Mouse (Mus musculus) limb, embryonic 10.5 days (tissue): ENCODE measurements around the gene Pbx4. TPM values are rescaled to one million over a fixed set of nuclear protein-coding genes. Genes with fewer than 3 reads are reported as not detected.
A peak's percentile ranks its signal among the peaks of the same experiment; 100 is the strongest.

Source experiments
- DNase-seq: peaks from one replicate; pipeline ENCODE4 v3.0.0-alpha.2; 2017; ENCODE audit warnings: low spot score
- H3K27ac ChIP-seq: fragments of 300-500 bp; sonication (generic); 2 replicates; pipeline ENCODE4 v1.5.1; 2016; ENCODE audit warnings: mild to moderate bottlenecking
- H3K27me3 ChIP-seq: fragments of 300-500 bp; sonication (generic); 2 replicates; pipeline ENCODE4 v1.6.1; 2016; ENCODE audit warnings: low read depth, mild to moderate bottlenecking; ENCODE audit not compliant: poor library complexity, severe bottlenecking
- H3K36me3 ChIP-seq: fragments of 300-500 bp; sonication (generic); 2 replicates; pipeline ENCODE4 v1.6.1; 2016; ENCODE audit warnings: mild to moderate bottlenecking, moderate library complexity
- H3K4me1 ChIP-seq: fragments of 300-500 bp; sonication (generic); 2 replicates; pipeline ENCODE4 v1.6.1; 2016
- H3K4me3 ChIP-seq: fragments of 300-500 bp; sonication (generic); 2 replicates; pipeline ENCODE4 v1.5.1; 2016; ENCODE audit warnings: mild to moderate bottlenecking, moderate library complexity
- H3K9me3 ChIP-seq: fragments of 300-500 bp; sonication (generic); replicated peaks from 2 replicates; pipeline ENCODE4 v1.6.1; 2016; ENCODE audit warnings: mild to moderate bottlenecking
- WGBS: fragments of 180-500 bp; shearing (Covaris S2); methylation state at CpG from one replicate; pipeline ENCODE4 v1.1.7; 2016; 5-methylcytosine and 5-hydroxymethylcytosine counted together
- polyA plus RNA-seq: library from polyadenylated mRNA; unstranded; fragments of >200 nt; fragmentation: Nextera tagmentation; extraction: Ambion mirVana; gene quantifications from 2 replicates; pipeline ENCODE4 v1.2.1, GENCODE M21; 2016

Gene Pbx4
- polyA plus RNA-seq = 9.2 and 9.6 TPM in 2 replicates

DNA sequence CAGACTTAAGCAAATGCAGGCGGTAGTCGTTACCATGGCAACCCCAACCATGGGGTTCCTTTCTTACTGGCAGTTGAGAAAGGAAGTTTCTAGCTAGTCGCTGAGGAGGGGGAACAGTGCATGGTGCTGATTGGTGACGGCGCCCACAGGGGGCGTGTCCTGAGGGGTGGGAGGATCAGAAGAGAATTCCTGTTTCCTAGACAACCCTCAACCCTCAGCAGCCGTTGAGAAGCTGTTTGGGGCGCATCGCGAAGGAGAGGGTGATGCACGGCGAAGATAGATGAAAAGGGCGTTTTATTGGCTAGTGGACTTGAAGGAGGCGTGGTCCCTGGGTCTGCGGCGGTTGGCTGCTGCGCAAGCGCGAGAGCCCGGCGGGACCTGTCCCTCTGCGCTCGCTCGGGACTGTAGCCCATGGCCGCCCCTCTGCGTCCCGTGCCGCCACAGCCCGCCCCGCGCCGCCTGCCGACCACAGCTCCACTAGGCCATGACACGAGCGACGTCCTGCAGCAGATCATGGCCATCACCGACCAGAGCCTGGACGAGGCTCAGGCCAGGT is at the start of gene Pbx4:
TSS of gene Pbx4 (plus strand) at position 194 of the 556 bp plus-strand sequence.
- WGBS = under 1% methylated on average over 38 of the region's 38 CpGs
- peak; percentile 93 for DNase-seq
- peak within 1 kb of the TSS; percentile 69 for H3K4me3 ChIP-seq
- H3K9me3 ChIP-seq = no peaks in the 10 kb centered on the region
- H3K27me3 ChIP-seq = 0 out of 2 replicates have a peak, but pooled peaks cover 14% of the 10 kb centered on the region
- H3K4me1 ChIP-seq = peaks cover 15% of the 10 kb centered on the region
- H3K27ac ChIP-seq = peak within 1 kb of the TSS; percentile 81
- peaks cover 31% of the 10 kb centered on the region for H3K36me3 ChIP-seq

DNA sequence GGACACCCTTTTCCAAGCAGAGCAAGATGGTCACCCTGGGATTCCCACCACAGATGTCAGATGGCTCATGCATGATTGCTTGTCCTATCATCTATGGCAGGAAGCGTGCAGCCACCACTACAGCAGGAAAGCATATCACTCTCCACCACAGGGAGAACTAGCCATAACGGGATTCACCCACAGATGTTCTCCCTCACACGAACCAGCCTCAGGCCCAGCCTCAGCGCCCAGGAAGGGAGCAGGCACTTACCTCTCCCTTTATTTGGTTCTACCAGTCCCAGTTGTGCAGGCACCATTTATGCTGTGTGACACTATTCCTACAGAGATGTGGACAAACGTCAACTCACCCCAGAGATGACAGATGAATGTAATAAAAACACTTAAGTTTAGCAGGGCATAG is 43.2 kb upstream of the Pbx4 start:
- Histone ChIP-seq H3K9me3 (no peaks in the 10 kb centered on the region), H3K4me1 (peaks cover 23% of the 10 kb centered on the region), H3K27me3 (no peaks in the 10 kb centered on the region), H3K4me3 (no peak overlapping the region), H3K27ac (no peak overlapping the region), H3K36me3 (peaks cover 16% of the 10 kb centered on the region)
- 90% methylated on average over 5 of the region's 5 CpGs for WGBS
- peak; percentile 18 for DNase-seq

DNA sequence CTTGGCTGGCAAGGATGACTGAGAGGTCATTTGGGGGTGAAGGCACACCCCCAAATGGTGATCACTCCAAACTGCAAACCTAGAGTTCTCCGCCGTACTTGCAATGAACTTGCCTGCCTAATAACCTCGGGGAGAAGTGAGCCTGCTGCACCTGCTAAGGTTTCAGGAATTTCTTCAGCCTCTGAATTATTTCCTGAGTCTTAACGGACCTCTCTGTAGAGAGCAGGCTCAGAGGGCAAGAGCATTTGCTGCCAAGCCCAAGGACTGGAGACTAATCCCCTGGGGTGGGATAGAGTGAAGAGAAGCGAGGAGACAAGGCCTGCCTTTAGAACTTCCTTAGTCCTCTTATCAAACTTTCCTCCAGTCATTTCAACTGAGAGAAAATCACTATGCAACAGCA is 42.6 kb upstream of the Pbx4 start:
- Histone ChIP-seq H3K27me3 (no peaks in the 10 kb centered on the region), H3K4me1 (peaks cover 23% of the 10 kb centered on the region), H3K4me3 (peak overlapping the region; percentile 100), H3K36me3 (peaks cover 22% of the 10 kb centered on the region), H3K27ac (no peak overlapping the region), H3K9me3 (no peaks in the 10 kb centered on the region)
- WGBS = 78% methylated on average over 5 of the region's 5 CpGs
- peak; percentile 25 for DNase-seq

DNA sequence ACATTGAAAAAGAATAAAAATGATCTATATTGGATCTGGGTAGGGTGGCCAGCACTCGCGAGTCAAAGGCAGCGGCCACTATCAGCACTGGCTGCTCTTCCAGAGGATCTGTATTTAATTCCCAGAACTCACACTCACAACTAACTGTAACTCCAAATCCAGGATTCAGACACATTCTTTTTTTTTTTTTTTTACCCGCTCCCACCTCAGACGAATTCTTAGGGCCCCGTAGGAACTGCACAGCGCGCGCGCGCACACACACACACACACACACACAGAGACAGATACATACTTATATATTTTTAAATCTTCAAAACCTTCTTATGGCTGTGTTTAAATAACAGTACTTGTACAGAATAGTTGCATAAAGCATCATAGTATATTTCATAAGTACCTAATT is 41.9 kb upstream of the Pbx4 start:
- Histone ChIP-seq H3K4me1 (peaks cover 23% of the 10 kb centered on the region), H3K4me3 (peak overlapping the region; percentile 100), H3K27me3 (no peaks in the 10 kb centered on the region), H3K36me3 (peaks cover 29% of the 10 kb centered on the region), H3K9me3 (no peaks in the 10 kb centered on the region), H3K27ac (peak overlapping the region; percentile 96)
- DNase-seq = no peak
- WGBS = 34% methylated on average over 11 of the region's 11 CpGs

DNA sequence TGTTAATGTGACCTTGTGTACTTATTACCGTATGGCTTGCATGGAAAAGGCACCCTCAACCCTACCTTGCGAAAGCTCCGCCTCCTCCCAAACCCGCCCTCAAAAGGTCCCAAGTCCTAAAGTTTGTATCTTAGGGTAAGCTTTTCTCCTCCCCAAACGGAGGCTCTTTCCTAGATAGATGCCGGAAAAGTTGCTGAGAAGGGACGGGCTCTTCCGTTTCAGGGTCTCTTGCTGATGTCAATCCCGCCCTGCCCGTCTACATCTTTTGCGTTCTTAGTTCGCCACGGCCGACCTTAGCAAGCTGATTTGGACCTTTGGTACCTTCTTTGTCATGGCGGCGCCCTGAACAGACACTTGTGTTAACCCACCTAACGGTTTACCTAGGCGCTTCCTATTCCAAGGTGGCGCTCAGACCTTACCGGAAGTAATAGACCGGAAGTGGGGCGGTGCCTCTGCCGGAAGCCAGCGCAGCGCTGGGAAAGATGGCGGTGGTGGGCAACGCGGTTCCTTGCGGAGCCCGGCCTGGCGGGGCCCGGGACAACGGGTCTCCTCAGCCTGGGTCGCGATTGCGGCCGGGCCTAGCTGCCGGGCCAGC is 41.4 kb upstream of the Pbx4 start, which contains the start of the genes Atp13a1 and Zfp866:
TSS of gene Atp13a1 (plus strand) at position 391 of the 595 bp plus-strand sequence.
TSS of gene Zfp866 (minus strand) at position 406 of the 595 bp plus-strand sequence.
- Histone ChIP-seq H3K4me3 (peak within 1 kb of the TSS; percentile 100), H3K4me1 (peaks cover 23% of the 10 kb centered on the region), H3K27me3 (no peaks in the 10 kb centered on the region), H3K27ac (peak within 1 kb of the TSS; percentile 96), H3K9me3 (no peaks in the 10 kb centered on the region), H3K36me3 (peaks cover 34% of the 10 kb centered on the region)
- WGBS = under 1% methylated on average over 38 of the region's 38 CpGs
- DNase-seq = peak; percentile 94

DNA sequence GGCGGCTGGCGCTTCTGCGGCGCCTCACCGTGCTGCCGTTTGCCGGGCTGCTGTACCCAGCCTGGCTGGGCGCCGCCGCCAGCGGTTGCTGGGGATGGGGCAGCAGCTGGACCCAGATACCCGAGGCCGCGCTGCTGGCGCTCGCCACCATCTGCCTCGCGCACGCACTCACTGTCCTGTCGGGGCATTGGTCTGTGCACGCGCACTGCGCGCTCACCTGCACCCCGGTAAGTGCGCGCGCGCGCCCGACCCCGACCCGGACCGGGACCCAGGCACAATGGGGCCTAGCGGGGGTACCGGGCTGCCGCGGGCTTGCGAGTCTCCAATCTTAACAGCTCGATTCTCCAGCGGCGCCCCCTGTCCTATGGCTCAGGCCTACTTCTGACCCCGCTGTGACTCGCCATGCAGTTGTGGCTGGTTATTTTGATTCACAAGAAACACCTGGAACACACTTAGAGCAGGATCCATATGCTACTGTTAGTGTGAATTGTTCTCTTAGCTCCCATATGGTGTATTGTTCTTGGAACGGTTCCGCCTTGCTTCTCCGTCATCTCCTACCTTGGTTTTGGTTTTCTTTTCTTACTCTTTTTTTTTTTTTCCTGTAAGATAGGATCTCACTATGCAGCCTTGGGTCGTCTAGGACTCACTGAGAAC is 40.7 kb upstream of the Pbx4 start:
- Histone ChIP-seq H3K4me1 (peaks cover 23% of the 10 kb centered on the region), H3K4me3 (peak overlapping the region; percentile 100), H3K27me3 (no peaks in the 10 kb centered on the region), H3K27ac (peak overlapping the region; percentile 96), H3K36me3 (peaks cover 40% of the 10 kb centered on the region), H3K9me3 (no peaks in the 10 kb centered on the region)
- WGBS = under 1% methylated on average over 48 of the region's 48 CpGs
- DNase-seq = peak; percentile 76

DNA sequence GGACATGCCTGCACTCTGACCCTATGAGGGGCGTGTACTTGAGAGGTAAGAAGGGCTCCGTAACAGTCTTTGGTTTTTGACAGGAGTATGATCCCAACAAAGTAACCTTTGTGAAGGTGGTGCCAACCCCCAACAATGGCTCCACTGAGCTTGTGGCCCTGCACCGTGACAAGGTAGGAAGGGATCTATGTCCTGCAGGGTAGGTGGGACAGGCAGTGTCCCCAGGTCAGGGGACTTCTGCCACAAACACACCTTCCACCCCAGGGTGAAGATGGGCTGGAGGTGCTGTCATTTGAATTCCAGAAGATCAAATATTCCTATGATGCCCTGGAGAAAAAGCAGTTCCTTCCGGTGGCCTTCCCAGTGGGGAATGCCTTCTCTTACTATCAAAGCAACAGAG is 38.6 kb upstream of the Pbx4 start:
- Histone ChIP-seq H3K4me1 (peaks cover 23% of the 10 kb centered on the region), H3K27ac (no peak overlapping the region), H3K9me3 (no peaks in the 10 kb centered on the region), H3K36me3 (peaks cover 62% of the 10 kb centered on the region), H3K4me3 (no peak overlapping the region), H3K27me3 (no peaks in the 10 kb centered on the region)
- no peak for DNase-seq
- WGBS = 86% methylated on average over 4 of the region's 4 CpGs

DNA sequence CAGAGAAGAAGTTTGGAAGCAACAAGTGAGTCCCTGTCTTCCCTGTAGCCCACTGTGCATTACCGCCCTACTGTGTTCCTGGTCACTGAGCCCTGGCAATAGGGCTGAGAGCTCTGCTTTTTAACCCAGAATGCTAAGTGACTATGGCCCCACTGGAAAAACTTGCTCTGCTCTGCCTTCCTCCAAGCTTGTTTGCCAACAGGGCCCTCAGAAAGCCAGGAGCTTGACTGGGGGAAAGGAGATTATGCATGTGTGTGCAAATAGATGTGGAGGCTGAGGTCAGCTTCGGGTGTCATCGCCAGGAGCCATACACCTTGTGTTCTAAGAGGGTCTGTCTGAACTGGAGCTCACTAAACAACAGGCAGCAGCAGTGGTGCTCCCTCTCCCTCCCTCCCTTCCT is 38.2 kb upstream of the Pbx4 start:
- no peak overlapping the region for H3K27ac ChIP-seq
- WGBS = 94% methylated on average over 3 of the region's 3 CpGs
- peaks cover 66% of the 10 kb centered on the region for H3K36me3 ChIP-seq
- no peaks in the 10 kb centered on the region for H3K9me3 ChIP-seq
- no peak overlapping the region for H3K4me3 ChIP-seq
- no peak for DNase-seq
- H3K27me3 ChIP-seq = no peaks in the 10 kb centered on the region
- peaks cover 23% of the 10 kb centered on the region for H3K4me1 ChIP-seq

DNA sequence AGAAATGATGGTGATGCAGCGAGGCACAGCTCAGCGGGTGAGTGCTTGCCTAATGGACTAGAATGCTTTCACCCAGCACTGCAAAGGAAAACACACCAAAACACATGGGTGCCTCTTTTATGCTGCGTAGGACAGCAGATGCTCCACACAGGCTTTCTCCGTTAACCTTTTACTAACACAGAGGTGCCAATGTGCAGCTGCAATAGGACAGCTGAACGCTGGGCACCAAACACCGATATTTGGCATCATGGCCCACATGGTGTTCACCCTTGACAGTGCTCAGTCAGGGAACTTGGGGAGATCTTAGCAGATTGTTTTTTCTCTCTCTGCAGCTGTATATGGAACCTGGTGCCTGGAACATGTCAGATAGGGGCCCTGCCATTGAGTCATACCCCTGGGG is 37.4 kb upstream of the Pbx4 start:
- Histone ChIP-seq H3K4me3 (no peak overlapping the region), H3K36me3 (peaks cover 74% of the 10 kb centered on the region), H3K4me1 (peaks cover 19% of the 10 kb centered on the region), H3K27me3 (no peaks in the 10 kb centered on the region), H3K9me3 (no peaks in the 10 kb centered on the region), H3K27ac (no peak overlapping the region)
- no peak for DNase-seq
- 98% methylated on average over 6 of the region's 6 CpGs for WGBS

DNA sequence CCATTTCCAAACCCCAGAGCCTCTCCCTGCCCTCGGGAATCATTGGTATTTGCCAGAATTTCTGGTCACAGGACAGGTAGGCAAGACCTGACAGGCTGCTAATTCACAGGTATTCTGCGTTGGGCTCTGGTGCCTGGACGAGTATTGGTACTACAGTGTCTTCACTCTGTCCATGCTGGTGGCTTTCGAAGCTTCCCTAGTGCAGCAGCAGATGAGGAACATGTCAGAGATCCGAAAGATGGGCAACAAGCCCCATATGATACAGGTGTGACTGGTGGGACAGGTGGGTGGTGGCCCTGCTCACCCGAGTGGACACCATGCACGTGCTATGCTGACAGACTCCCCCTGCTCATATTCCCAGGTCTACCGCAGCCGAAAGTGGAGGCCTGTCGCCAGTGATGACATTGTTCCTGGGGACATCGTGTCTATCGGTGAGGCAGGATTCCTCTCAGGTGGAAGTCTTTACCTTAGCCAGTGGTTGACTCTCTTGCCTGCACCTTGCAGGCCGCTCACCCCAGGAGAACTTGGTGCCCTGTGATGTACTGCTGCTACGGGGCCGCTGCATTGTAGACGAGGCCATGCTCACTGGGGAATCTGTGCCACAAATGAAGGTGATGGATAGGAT is 35.5 kb upstream of the Pbx4 start:
- Histone ChIP-seq H3K4me1 (peaks cover 14% of the 10 kb centered on the region), H3K27me3 (no peaks in the 10 kb centered on the region), H3K4me3 (no peak overlapping the region), H3K27ac (no peak overlapping the region), H3K36me3 (peaks cover 93% of the 10 kb centered on the region), H3K9me3 (no peaks in the 10 kb centered on the region)
- WGBS = 95% methylated on average over 16 of the region's 16 CpGs
- no peak for DNase-seq

DNA sequence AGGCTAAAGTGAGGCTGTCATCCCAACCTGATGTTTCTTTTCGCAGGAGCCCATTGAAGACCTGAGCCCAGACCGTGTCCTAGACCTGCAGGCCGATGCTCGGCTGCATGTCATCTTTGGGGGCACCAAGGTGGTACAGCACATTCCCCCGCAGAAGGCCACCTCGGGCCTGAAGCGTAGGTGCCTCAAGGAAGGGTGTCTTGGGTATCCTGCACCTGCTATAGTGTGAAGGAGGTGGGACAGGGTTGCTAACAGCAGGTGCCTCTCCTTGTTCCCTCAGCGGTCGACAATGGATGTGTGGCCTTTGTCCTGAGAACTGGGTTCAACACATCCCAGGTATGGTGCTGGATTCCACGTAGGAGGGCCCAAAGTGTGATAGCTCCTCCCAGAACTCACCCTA is 34.6 kb upstream of the Pbx4 start:
- H3K4me1 ChIP-seq = peaks cover 6% of the 10 kb centered on the region
- 91% methylated on average over 10 of the region's 10 CpGs for WGBS
- H3K4me3 ChIP-seq = no peak overlapping the region
- no peaks in the 10 kb centered on the region for H3K27me3 ChIP-seq
- DNase-seq = no peak
- H3K27ac ChIP-seq = no peak overlapping the region
- H3K36me3 ChIP-seq = peaks cover 100% of the 10 kb centered on the region
- H3K9me3 ChIP-seq = no peaks in the 10 kb centered on the region

DNA sequence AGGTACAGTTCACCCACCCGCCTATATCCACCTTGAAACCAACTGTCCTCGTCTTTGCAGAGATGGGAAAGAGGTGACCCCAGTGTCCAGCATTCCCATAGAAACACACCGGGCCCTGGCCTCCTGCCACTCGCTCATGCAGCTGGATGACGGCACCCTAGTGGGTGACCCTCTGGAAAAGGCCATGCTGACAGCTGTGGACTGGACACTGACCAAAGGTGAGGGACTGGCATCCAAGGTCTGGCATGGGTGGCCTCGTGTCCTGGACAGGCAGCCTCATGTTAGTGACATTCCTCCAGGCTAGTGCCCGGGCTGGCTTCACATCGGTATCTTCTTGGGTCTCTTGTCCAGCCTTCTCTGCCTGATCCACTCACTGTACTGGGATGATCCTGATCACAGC is 33.0 kb upstream of the Pbx4 start:
- Histone ChIP-seq H3K4me1 (no peaks in the 10 kb centered on the region), H3K9me3 (no peaks in the 10 kb centered on the region), H3K27ac (no peak overlapping the region), H3K36me3 (peaks cover 100% of the 10 kb centered on the region), H3K27me3 (no peaks in the 10 kb centered on the region), H3K4me3 (no peak overlapping the region)
- no peak for DNase-seq
- WGBS = 95% methylated on average over 8 of the region's 8 CpGs

DNA sequence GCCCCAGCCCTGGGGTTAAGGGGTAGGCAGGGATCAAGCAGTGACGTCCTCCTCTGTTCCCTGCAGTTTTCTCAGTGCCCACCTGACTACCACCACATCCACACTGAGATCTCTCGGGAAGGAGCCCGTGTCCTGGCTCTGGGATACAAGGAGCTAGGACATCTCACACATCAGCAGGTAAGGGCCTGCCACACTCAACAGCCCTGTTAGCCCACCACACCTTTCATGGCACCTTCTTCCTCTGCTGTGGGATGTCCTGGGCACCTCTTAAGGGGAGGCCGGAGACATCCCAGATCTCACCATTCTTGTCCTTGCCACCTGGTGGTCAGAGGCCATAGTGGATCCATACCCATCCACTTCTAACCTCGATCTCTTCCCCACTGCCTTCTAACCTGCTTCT is 32.3 kb upstream of the Pbx4 start:
- H3K27me3 ChIP-seq = no peaks in the 10 kb centered on the region
- H3K4me1 ChIP-seq = no peaks in the 10 kb centered on the region
- WGBS = 94% methylated on average over 5 of the region's 5 CpGs
- no peak for DNase-seq
- H3K4me3 ChIP-seq = no peak overlapping the region
- peaks cover 99% of the 10 kb centered on the region for H3K36me3 ChIP-seq
- no peaks in the 10 kb centered on the region for H3K9me3 ChIP-seq
- H3K27ac ChIP-seq = no peak overlapping the region
